10 mouse cellular contexts compared by ENCODE assay signal in the genomic region with DNA sequence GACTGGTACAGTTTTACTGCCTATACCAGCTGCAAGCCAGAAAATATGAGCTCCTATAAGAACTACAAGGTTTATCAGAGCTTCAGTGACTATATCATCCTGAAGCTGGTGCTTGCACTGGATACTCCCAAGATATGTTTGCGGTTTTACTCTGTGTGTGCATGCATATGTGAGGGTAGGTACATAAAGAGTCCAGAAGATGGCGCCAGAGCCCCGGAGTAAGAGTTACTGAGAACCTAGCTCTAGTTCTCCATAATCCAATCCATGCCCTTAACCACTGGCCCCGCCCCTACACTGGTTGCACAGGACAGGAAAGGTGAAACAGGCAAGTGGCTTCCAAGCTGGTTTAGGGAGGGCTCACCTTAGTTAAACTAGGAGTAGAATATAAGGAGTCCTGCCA.
DNase-seq lines count a peak whose midpoint lies in the region; ATAC-seq and TF ChIP-seq lines count a peak whose summit lies in the region.
"Had no signal": no experiment of that assay in that cellular context is flagged by ENCODE, and none has a peak within 500 bp of the region (broad histone marks: within the 10 kb centered on the region; RNA-seq: fewer than 3 reads in every experiment).

No protein-coding gene starts in this region.

- peak; percentile 13; the same call in 1 of the 2 replicates for TF ChIP-seq CTCF in kidney, adult 2 months (conservative IDR thresholded peaks at IDR 0.05; ENCODE audit: insufficient read depth, insufficient read length, low read depth, low read length)

- no peaks in the 10 kb centered on the region for H3K36me3 ChIP-seq in kidney, adult 2 months (ENCODE audit: control insufficient read depth, insufficient read depth, low read length)
- H3K36me3 ChIP-seq: limb, embryonic 15.5 days had no signal

- H3K4me1 ChIP-seq in kidney, adult 2 months (ENCODE audit: control insufficient read depth, insufficient read depth, low read length), result no peaks in the 10 kb centered on the region

- 93% methylated on average over 4 of the region's 4 CpGs for WGBS in kidney, adult 2 months

- no peak for ATAC-seq in monocyte, adult 5-6 weeks (replicated peaks; ENCODE audit: insufficient number of reproducible peaks, low FRiP score, low TSS enrichment, poor library complexity, severe bottlenecking)
- ATAC-seq: forebrain, embryonic 16.5 days had no signal

- H3K27ac ChIP-seq in kidney, adult 2 months (ENCODE audit: insufficient read depth, low read depth, low read length), result no peak overlapping the region
- H3K27ac ChIP-seq: limb, embryonic 15.5 days had no signal

- TF ChIP-seq POLR2A in kidney, adult 2 months (IDR thresholded peaks at IDR 0.05; ENCODE audit: low read depth, low read length), result no peak

- no peak overlapping the region for H3K4me3 ChIP-seq in kidney, adult 2 months (ENCODE audit: insufficient read depth, low read depth, low read length)
- H3K4me3 ChIP-seq: limb, embryonic 15.5 days had no signal

- peak; percentile 5 for DNase-seq in kidney, adult 2 months
- DNase-seq in kidney, adult 11 months, result no peak
- peak; percentile 23 for DNase-seq in thymus, postnatal 4 days
- DNase-seq in thymus, adult 18-20 months, result no peak
- DNase-seq in ZHBTc4 (ENCODE audit: low read depth, low spot score), result peak; percentile 96
- DNase-seq in gastrocnemius, postnatal 10 days, result no peak
- DNase-seq: cerebellum, adult 9-10 months had no signal

- no peaks in the 10 kb centered on the region for H3K27me3 ChIP-seq in kidney, adult 2 months (replicated peaks; ENCODE audit: control insufficient read depth, insufficient read depth, low read length)
- H3K27me3 ChIP-seq: limb, embryonic 15.5 days had no signal

Comparison
In these comparisons a context has a peak if more than half of its experiments do, and no peak if none do; other contexts are left out.
1. DNase-seq: peak in kidney, adult 2 months (single experiment), thymus, postnatal 4 days (single experiment) and ZHBTc4 (single experiment); none in kidney, adult 11 months (single experiment), thymus, adult 18-20 months (0 of 2) and gastrocnemius, postnatal 10 days (single experiment).